Mouse (Mus musculus) megakaryocyte, adult 5-6 weeks (primary cell): ENCODE results near the gene D930007J09Rik. TPM values are rescaled to one million over a fixed set of nuclear protein-coding genes. Genes with fewer than 3 reads are reported as not detected.

ENCODE experiments used
- ATAC-seq: 2 replicates; pipeline ENCODE4 v1.8.0; 2016; ENCODE audit warnings: mild to moderate bottlenecking, inconsistent platforms; ENCODE audit not compliant: poor library complexity, severe bottlenecking
- total RNA-seq, 2 experiments: library from RNA; stranded (forward) in 1 of 2; stranded (reverse) in 1 of 2; fragments of 153-499, 151-499 nt in 1 of 2; fragments of 221-1000, 200-1000 nt in 1 of 2; gene quantifications; 2 replicates each; pipeline versions ENCODE4 v1.2.3 to v1.2.4; 2015 to 2017

The D930007J09Rik gene
- total RNA-seq (2015) (not detected in 2 replicates), total RNA-seq (2017) (not detected in 2 replicates)

- ATAC-seq, result peak; percentile 23
Measured at GRCm38 (mm10) chr13:32802259-32803081, at the start of gene D930007J09Rik. D930007J09Rik (minus strand) TSS chr13:32802849.

- ATAC-seq, result peak; percentile 74
Measured at GRCm38 (mm10) chr13:32851967-32852366, 49.3 kb upstream of the D930007J09Rik start.

GRCm38 (mm10) chr13:32850668-32851404 is 48.2 kb upstream of the D930007J09Rik start, which contains the start of gene Serpinb1a:
Serpinb1a (minus strand) TSS chr13:32851185.
- ATAC-seq, result peak; percentile 67

- no peak for ATAC-seq
Measured at GRCm38 (mm10) chr13:32850156-32850555, 47.5 kb upstream of the D930007J09Rik start.

- no peak for ATAC-seq
Measured at GRCm38 (mm10) chr13:32849531-32850123, 47.0 kb upstream of the D930007J09Rik start.

GRCm38 (mm10) chr13:32849092-32849491 is 46.4 kb upstream of the D930007J09Rik start:
- peak; percentile 60 for ATAC-seq

GRCm38 (mm10) chr13:32846221-32846620 is 43.6 kb upstream of the D930007J09Rik start:
- ATAC-seq, result no peak

- no peak for ATAC-seq
Measured at GRCm38 (mm10) chr13:32841349-32841748, 38.7 kb upstream of the D930007J09Rik start.

GRCm38 (mm10) chr13:32839314-32839713 is 36.7 kb upstream of the D930007J09Rik start:
- ATAC-seq, result no peak

- peak; percentile 53 for ATAC-seq
Measured at GRCm38 (mm10) chr13:32834513-32834912, 31.9 kb upstream of the D930007J09Rik start.

GRCm38 (mm10) chr13:32833237-32833636 is 30.6 kb upstream of the D930007J09Rik start:
- 0 out of 2 replicates have a peak, but pooled peaks have one; percentile 20 for ATAC-seq

GRCm38 (mm10) chr13:32832776-32833175 is 30.1 kb upstream of the D930007J09Rik start:
- ATAC-seq, result peak; percentile 67

- ATAC-seq, result 0 out of 2 replicates have a peak, but pooled peaks have one; percentile 11
Measured at GRCm38 (mm10) chr13:32831505-32832273, 29.0 kb upstream of the D930007J09Rik start.

GRCm38 (mm10) chr13:32828886-32829285 is 26.2 kb upstream of the D930007J09Rik start:
- ATAC-seq, result no peak

GRCm38 (mm10) chr13:32827951-32828350 is 25.3 kb upstream of the D930007J09Rik start:
- peak; percentile 62 for ATAC-seq

- peak; percentile 34; the same call in 1 of the 2 replicates for ATAC-seq
Measured at GRCm38 (mm10) chr13:32827111-32827822, 24.6 kb upstream of the D930007J09Rik start.

- no peak for ATAC-seq
Measured at GRCm38 (mm10) chr13:32825546-32825945, 22.9 kb upstream of the D930007J09Rik start.

GRCm38 (mm10) chr13:32824377-32825330 is 22.0 kb upstream of the D930007J09Rik start:
- no peak for ATAC-seq
